In the genomic region with DNA sequence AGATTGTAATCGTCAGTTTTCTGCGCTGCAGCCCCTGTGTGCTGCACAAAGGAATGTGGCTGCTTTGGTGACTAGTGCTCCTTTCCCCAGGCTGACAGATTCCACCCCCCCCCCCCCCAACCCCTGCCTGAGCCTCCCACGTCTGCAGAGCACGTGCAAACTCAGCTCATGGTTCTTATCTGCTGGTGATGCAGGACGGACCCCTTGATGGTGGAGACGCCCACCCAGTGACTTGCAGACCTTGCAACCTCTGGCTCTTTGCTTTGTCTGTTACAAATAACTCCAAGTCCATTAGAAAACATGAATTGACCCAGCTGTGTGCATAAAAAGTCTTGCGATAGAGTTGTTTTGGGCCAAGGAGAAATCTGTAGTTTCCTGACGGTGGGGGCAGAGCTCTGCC, we compare ENCODE assay signal across 15 mouse cellular contexts. TPM values are rescaled to one million over a fixed set of nuclear protein-coding genes. Genes with fewer than 3 reads are reported as not detected.
DNase-seq lines count a peak whose midpoint lies in the region; ATAC-seq lines count a peak whose summit lies in the region.
"Had no signal": no experiment of that assay in that cellular context is flagged by ENCODE, and none has a peak within 500 bp of the region (broad histone marks: within the 10 kb centered on the region; RNA-seq: fewer than 3 reads in every experiment).

No protein-coding gene starts in this region.

- no peak overlapping the region for H3K9ac ChIP-seq in neural tube, embryonic 15.5 days (replicated peaks)

- ATAC-seq in megakaryocyte-erythroid progenitor cell, adult 5-6 weeks (replicated peaks; ENCODE audit: low FRiP score, low TSS enrichment, poor library complexity, severe bottlenecking): 0 out of 2 replicates have a peak, but pooled peaks have one; percentile 18
- ATAC-seq in neural tube, embryonic 15.5 days (ENCODE audit: low FRiP score): no peak
- ATAC-seq: forebrain, embryonic 16.5 days; hindbrain, embryonic 16.5 days had no signal

- H3K4me1 ChIP-seq in embryonic facial prominence, embryonic 10.5 days: peaks cover 8% of the 10 kb centered on the region; the same call in 1 of the 2 replicates
- H3K4me1 ChIP-seq in neural tube, embryonic 15.5 days: no peaks in the 10 kb centered on the region

- no peak overlapping the region for H3K4me2 ChIP-seq in neural tube, embryonic 15.5 days

- H3K36me3 ChIP-seq in embryonic facial prominence, embryonic 10.5 days (replicated peaks): no peaks in the 10 kb centered on the region
- no peaks in the 10 kb centered on the region for H3K36me3 ChIP-seq in neural tube, embryonic 15.5 days

- peak; percentile 47 for DNase-seq in kidney, postnatal 10 days
- no peak for DNase-seq in kidney, postnatal 14 days
- DNase-seq in NIH3T3 (ENCODE audit: low read depth): peak; percentile 40
- DNase-seq in embryonic facial prominence, embryonic 10.5 days (ENCODE audit: low spot score): peak; percentile 55
- no peak for DNase-seq in thymus, postnatal 10 days (ENCODE audit: low spot score in 2 of 2)
- DNase-seq: adrenal gland, postnatal 36 days; cerebellum, postnatal 36 days; right cerebral cortex, adult 18-20 months; thymus, postnatal 4 days had no signal

- WGBS in embryonic facial prominence, embryonic 10.5 days: 36% methylated on average over 8 of the region's 8 CpGs
- 47% methylated on average over 8 of the region's 8 CpGs for WGBS in neural tube, embryonic 15.5 days

- H3K4me3 ChIP-seq in embryonic facial prominence, embryonic 10.5 days: 0 out of 2 replicates have a peak overlapping the region, but pooled peaks have one; percentile 8
- H3K4me3 ChIP-seq in neural tube, embryonic 15.5 days (replicated peaks): no peak overlapping the region
- H3K4me3 ChIP-seq: myocyte had no signal

- peak overlapping the region; percentile 19; the same call in 1 of the 2 replicates for H3K27ac ChIP-seq in embryonic facial prominence, embryonic 10.5 days (replicated peaks)
- no peak overlapping the region for H3K27ac ChIP-seq in neural tube, embryonic 15.5 days (replicated peaks)

- H3K27me3 ChIP-seq in embryonic facial prominence, embryonic 10.5 days (replicated peaks; ENCODE audit: low read depth, poor library complexity, severe bottlenecking): no peaks in the 10 kb centered on the region
- no peaks in the 10 kb centered on the region for H3K27me3 ChIP-seq in neural tube, embryonic 15.5 days (replicated peaks)

- H3K9me3 ChIP-seq in embryonic facial prominence, embryonic 10.5 days: no peaks in the 10 kb centered on the region
- no peaks in the 10 kb centered on the region for H3K9me3 ChIP-seq in neural tube, embryonic 15.5 days (replicated peaks)

RNA-seq across cellular contexts. Expression of a gene that starts 1.3 kb away (rescaled TPM):
- polyA plus RNA-seq in embryonic facial prominence, embryonic 10.5 days (2016; fragmentation: Nextera tagmentation; extraction: Ambion mirVana): 3.7 and 4.2 TPM in 2 replicates
- total RNA-seq in megakaryocyte-erythroid progenitor cell, adult 5-6 weeks (2014; fragmentation: Nextera tagmentation): 205 and 254 TPM in 2 replicates
- total RNA-seq in megakaryocyte-erythroid progenitor cell, adult 5-6 weeks (2017): 198 and 535 TPM in 2 replicates
- 0.78 and 73.0 TPM in 2 replicates for polyA plus RNA-seq in neural tube, embryonic 15.5 days (2015; fragmentation: Nextera tagmentation; extraction: Ambion mirVana)
- total RNA-seq: left cerebral cortex, postnatal 25 days had no signal

RNA-seq across cellular contexts. Expression of a gene that starts 52.6 kb away (rescaled TPM):
- polyA plus RNA-seq in embryonic facial prominence, embryonic 10.5 days (2016; fragmentation: Nextera tagmentation; extraction: Ambion mirVana): 236 and 237 TPM in 2 replicates
- 86.0 and 93.6 TPM in 2 replicates for total RNA-seq in megakaryocyte-erythroid progenitor cell, adult 5-6 weeks (2014; fragmentation: Nextera tagmentation)
- 186 and 187 TPM in 2 replicates for total RNA-seq in megakaryocyte-erythroid progenitor cell, adult 5-6 weeks (2017)
- 177 and 183 TPM in 2 replicates for polyA plus RNA-seq in neural tube, embryonic 15.5 days (2015; fragmentation: Nextera tagmentation; extraction: Ambion mirVana)

Comparison
In these comparisons a context has a peak if more than half of its experiments do, and no peak if none do; other contexts are left out.
1. DNase-seq: peak in kidney, postnatal 10 days (single experiment), NIH3T3 (single experiment) and embryonic facial prominence, embryonic 10.5 days (single experiment); none in kidney, postnatal 14 days (single experiment) and thymus, postnatal 10 days (0 of 2).